Mouse (Mus musculus): ENCODE measurements around the gene Aprt. TPM values are rescaled to one million over a fixed set of nuclear protein-coding genes. Genes with fewer than 3 reads are reported as not detected.

Gene Aprt
- polyA plus RNA-seq, 1 experiment from 2014 or later = 681 TPM

GRCm38 (mm10) chr8:122569996-122570395, 6.7 kb downstream of the Aprt start:
- Histone ChIP-seq H3K4me1 (replicated peaks; ENCODE audit: control insufficient read depth, insufficient read depth, low read length) (peaks cover 15% of the 10 kb centered on the region; the same call in 1 of the 2 replicates), H3K36me3 (ENCODE audit: control insufficient read depth, insufficient read depth) (peaks cover 40% of the 10 kb centered on the region), H3K27me3 (replicated peaks; ENCODE audit: control insufficient read depth, insufficient read depth, low read length) (no peaks in the 10 kb centered on the region), H3K4me3 (ENCODE audit: low read depth, low read length) (no peak overlapping the region), H3K9me3 (ENCODE audit: control insufficient read depth) (no peaks in the 10 kb centered on the region), H3K4me2 (replicated peaks; ENCODE audit: low read depth) (no peak overlapping the region), H3K9ac (ENCODE audit: low read depth, low read length) (no peak overlapping the region), H3K27ac (ENCODE audit: low read depth, low read length) (no peak overlapping the region)
- no peak for TF ChIP-seq CTCF (IDR thresholded peaks at IDR 0.05; ENCODE audit: low read depth)
- ATAC-seq = no peak
- WGBS = 95% methylated on average over 16 of the region's 16 CpGs

GRCm38 (mm10) chr8:122569329-122569728, 7.4 kb downstream of the Aprt start:
- peaks cover 40% of the 10 kb centered on the region for H3K36me3 ChIP-seq (ENCODE audit: control insufficient read depth, insufficient read depth)
- no peaks in the 10 kb centered on the region for H3K27me3 ChIP-seq (replicated peaks; ENCODE audit: control insufficient read depth, insufficient read depth, low read length)
- no peaks in the 10 kb centered on the region for H3K9me3 ChIP-seq (ENCODE audit: control insufficient read depth)
- no peak for ATAC-seq
- 67% methylated on average over 9 of the region's 9 CpGs for WGBS
- peak overlapping the region; percentile 81; the same call in 1 of the 2 replicates for H3K4me3 ChIP-seq (ENCODE audit: low read depth, low read length)
- peaks cover 12% of the 10 kb centered on the region; the same call in 1 of the 2 replicates for H3K4me1 ChIP-seq (replicated peaks; ENCODE audit: control insufficient read depth, insufficient read depth, low read length)
- peak overlapping the region; percentile 92 for H3K4me2 ChIP-seq (replicated peaks; ENCODE audit: low read depth)
- peak; percentile 34 for TF ChIP-seq CTCF (IDR thresholded peaks at IDR 0.05; ENCODE audit: low read depth)
- peak overlapping the region; percentile 85; the same call in 1 of the 2 replicates for H3K9ac ChIP-seq (ENCODE audit: low read depth, low read length)
- H3K27ac ChIP-seq (ENCODE audit: low read depth, low read length) = no peak overlapping the region

- peak overlapping the region; percentile 92 for H3K4me2 ChIP-seq (replicated peaks; ENCODE audit: low read depth)
- no peaks in the 10 kb centered on the region for H3K27me3 ChIP-seq (replicated peaks; ENCODE audit: control insufficient read depth, insufficient read depth, low read length)
- peak overlapping the region; percentile 85 for H3K9ac ChIP-seq (ENCODE audit: low read depth, low read length)
- no peak for ATAC-seq
- peak overlapping the region; percentile 81 for H3K4me3 ChIP-seq (ENCODE audit: low read depth, low read length)
- H3K27ac ChIP-seq (ENCODE audit: low read depth, low read length) = no peak overlapping the region
- H3K9me3 ChIP-seq (ENCODE audit: control insufficient read depth) = no peaks in the 10 kb centered on the region
- peaks cover 12% of the 10 kb centered on the region; the same call in 1 of the 2 replicates for H3K4me1 ChIP-seq (replicated peaks; ENCODE audit: control insufficient read depth, insufficient read depth, low read length)
- H3K36me3 ChIP-seq (ENCODE audit: control insufficient read depth, insufficient read depth) = peaks cover 40% of the 10 kb centered on the region
- WGBS = 12% methylated on average over 10 of the region's 10 CpGs
- TF ChIP-seq CTCF (IDR thresholded peaks at IDR 0.05; ENCODE audit: low read depth) = peak; percentile 50
These were observed 7.8 kb downstream of the Aprt start for GRCm38 (mm10) chr8:122568881-122569309.

- Histone ChIP-seq H3K9me3 (ENCODE audit: control insufficient read depth) (no peaks in the 10 kb centered on the region), H3K27ac (ENCODE audit: low read depth, low read length) (peak overlapping the region; percentile 90), H3K9ac (ENCODE audit: low read depth, low read length) (peak overlapping the region; percentile 85), H3K27me3 (replicated peaks; ENCODE audit: control insufficient read depth, insufficient read depth, low read length) (no peaks in the 10 kb centered on the region), H3K4me2 (replicated peaks; ENCODE audit: low read depth) (peak overlapping the region; percentile 92), H3K36me3 (ENCODE audit: control insufficient read depth, insufficient read depth) (peaks cover 35% of the 10 kb centered on the region), H3K4me1 (replicated peaks; ENCODE audit: control insufficient read depth, insufficient read depth, low read length) (peaks cover 8% of the 10 kb centered on the region; the same call in 1 of the 2 replicates), H3K4me3 (ENCODE audit: low read depth, low read length) (peak overlapping the region; percentile 81)
- WGBS = under 1% methylated on average over 34 of the region's 34 CpGs
- no peak; the same call in 1 of the 2 replicates for TF ChIP-seq CTCF (IDR thresholded peaks at IDR 0.05; ENCODE audit: low read depth)
- peak; percentile 1; the same call in 1 of the 2 replicates for ATAC-seq
These were observed 8.6 kb downstream of the Aprt start for GRCm38 (mm10) chr8:122568109-122568504.

GRCm38 (mm10) chr8:122567361-122568108, 9.2 kb downstream of the Aprt start, which contains the start of gene Cdt1:
Gene Cdt1 (plus strand): TSS chr8:122568015.
- TF ChIP-seq CTCF (IDR thresholded peaks at IDR 0.05; ENCODE audit: low read depth) = no peak; the same call in 1 of the 2 replicates
- peak; percentile 91 for ATAC-seq
- peak within 1 kb of the TSS; percentile 85 for H3K9ac ChIP-seq (ENCODE audit: low read depth, low read length)
- peaks cover 30% of the 10 kb centered on the region for H3K36me3 ChIP-seq (ENCODE audit: control insufficient read depth, insufficient read depth)
- H3K9me3 ChIP-seq (ENCODE audit: control insufficient read depth) = no peaks in the 10 kb centered on the region
- peaks cover 8% of the 10 kb centered on the region; the same call in 1 of the 2 replicates for H3K4me1 ChIP-seq (replicated peaks; ENCODE audit: control insufficient read depth, insufficient read depth, low read length)
- no peaks in the 10 kb centered on the region for H3K27me3 ChIP-seq (replicated peaks; ENCODE audit: control insufficient read depth, insufficient read depth, low read length)
- WGBS = under 1% methylated on average over 62 of the region's 62 CpGs
- H3K27ac ChIP-seq (ENCODE audit: low read depth, low read length) = peak within 1 kb of the TSS; percentile 90
- peak within 1 kb of the TSS; percentile 92 for H3K4me2 ChIP-seq (replicated peaks; ENCODE audit: low read depth)
- peak within 1 kb of the TSS; percentile 81 for H3K4me3 ChIP-seq (ENCODE audit: low read depth, low read length)

GRCm38 (mm10) chr8:122566766-122567165, 9.9 kb downstream of the Aprt start:
- Histone ChIP-seq H3K36me3 (ENCODE audit: control insufficient read depth, insufficient read depth) (peaks cover 23% of the 10 kb centered on the region), H3K4me2 (replicated peaks; ENCODE audit: low read depth) (peak overlapping the region; percentile 92), H3K9me3 (ENCODE audit: control insufficient read depth) (no peaks in the 10 kb centered on the region), H3K27me3 (replicated peaks; ENCODE audit: control insufficient read depth, insufficient read depth, low read length) (no peaks in the 10 kb centered on the region), H3K27ac (ENCODE audit: low read depth, low read length) (peak overlapping the region; percentile 90), H3K4me1 (replicated peaks; ENCODE audit: control insufficient read depth, insufficient read depth, low read length) (peaks cover 7% of the 10 kb centered on the region; the same call in 1 of the 2 replicates), H3K9ac (ENCODE audit: low read depth, low read length) (peak overlapping the region; percentile 85; the same call in 1 of the 2 replicates), H3K4me3 (ENCODE audit: low read depth, low read length) (peak overlapping the region; percentile 81)
- no peak for TF ChIP-seq CTCF (IDR thresholded peaks at IDR 0.05; ENCODE audit: low read depth)
- 24% methylated on average over 6 of the region's 6 CpGs for WGBS
- no peak for ATAC-seq

Measured in intestine, postnatal 0 days (tissue).